Mouse (Mus musculus) lung, adult 2 months (tissue): ENCODE results near the gene Scd1.

ENCODE experiments used
- CTCF ChIP-seq: fragments of 200-500 bp; IDR thresholded peaks from 2 replicates; pipeline ENCODE4 v1.5.1; 2011; ENCODE audit warnings: mild to moderate bottlenecking, low read length, control low read depth; ENCODE audit not compliant: insufficient read depth
- POLR2A ChIP-seq: fragments of 200-500 bp; IDR thresholded peaks from 2 replicates; pipeline ENCODE4 v1.6.1; 2011; ENCODE audit warnings: low read depth, mild to moderate bottlenecking, control low read depth, low read length, borderline replicate concordance; ENCODE audit errors: extremely low read depth

GRCm38 (mm10) chr19:44439302-44439701 is 31.6 kb upstream of the Scd1 start:
- TF ChIP-seq POLR2A (no peak), CTCF (no peak)
